Mouse (Mus musculus): ENCODE measurements at regions not wholly inside any gene's neighbourhood (a gene's known extent, or its start where the extent isn't known, plus 50 kb on each side); places are given as distances from the start of the nearest gene placed in this dataset.

DNA sequence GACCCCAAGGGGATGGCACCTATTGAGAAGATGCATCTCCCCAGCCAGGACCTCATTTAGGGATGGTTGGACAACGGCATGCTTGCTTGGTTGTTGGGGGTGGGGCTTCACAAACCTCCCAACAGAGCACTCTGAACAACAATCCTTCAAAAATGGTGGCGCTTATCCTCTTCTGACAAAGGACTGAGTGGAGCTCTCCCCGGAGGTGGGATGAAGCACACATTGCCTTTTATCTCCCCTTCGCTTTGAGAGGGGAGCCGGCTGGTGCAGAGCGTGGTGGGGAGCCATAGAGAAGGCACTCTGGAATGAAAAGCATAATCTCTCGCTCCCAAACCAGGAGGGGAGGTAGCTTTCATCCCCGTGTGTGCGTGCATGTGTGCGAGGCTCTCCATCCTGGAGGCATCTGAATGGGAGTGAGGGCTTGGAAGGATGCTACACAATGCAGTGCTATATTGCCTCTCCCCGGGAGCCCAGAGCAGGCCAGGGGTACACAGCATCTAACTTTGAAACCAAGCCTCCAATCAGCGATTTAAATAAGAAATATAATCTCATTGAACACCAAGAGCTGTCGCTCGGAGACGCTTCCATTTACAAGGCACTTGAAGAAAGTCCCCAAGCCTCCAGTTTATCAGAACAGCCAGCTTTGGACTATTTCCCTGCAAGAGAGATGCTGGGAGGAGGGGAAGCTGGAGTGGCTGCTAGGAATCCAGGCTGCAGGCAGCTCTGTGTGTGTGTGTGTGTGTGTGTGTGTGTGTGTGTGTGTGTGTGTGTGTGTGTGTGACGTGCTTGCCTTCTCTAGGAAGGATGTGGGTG is 131.5 kb downstream of the Rps24 start:
- ATAC-seq (replicated peaks; ENCODE audit: low read depth, poor library complexity, severe bottlenecking): no peak

DNA sequence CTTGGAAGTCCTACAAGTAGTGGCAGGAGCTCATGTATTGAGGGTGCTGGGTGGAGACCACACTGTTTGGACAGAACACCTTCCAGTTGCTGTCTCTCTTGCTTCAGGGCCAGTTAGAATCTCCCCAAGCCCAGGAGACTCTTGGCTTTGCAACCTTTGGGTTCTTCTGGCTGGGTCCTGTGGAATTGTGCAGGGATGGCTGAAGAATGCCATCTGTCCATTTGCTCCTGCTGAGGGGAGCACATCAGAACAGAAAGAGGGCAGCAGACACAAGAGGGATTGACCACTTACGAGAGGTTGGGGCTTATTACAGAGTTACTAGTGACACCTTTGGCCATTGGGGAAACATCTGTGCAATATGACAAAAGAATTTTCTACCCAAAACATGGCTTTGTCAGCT is 145.1 kb downstream of the Rps24 start:
- ATAC-seq (replicated peaks; ENCODE audit: low read depth, poor library complexity, severe bottlenecking): no peak

DNA sequence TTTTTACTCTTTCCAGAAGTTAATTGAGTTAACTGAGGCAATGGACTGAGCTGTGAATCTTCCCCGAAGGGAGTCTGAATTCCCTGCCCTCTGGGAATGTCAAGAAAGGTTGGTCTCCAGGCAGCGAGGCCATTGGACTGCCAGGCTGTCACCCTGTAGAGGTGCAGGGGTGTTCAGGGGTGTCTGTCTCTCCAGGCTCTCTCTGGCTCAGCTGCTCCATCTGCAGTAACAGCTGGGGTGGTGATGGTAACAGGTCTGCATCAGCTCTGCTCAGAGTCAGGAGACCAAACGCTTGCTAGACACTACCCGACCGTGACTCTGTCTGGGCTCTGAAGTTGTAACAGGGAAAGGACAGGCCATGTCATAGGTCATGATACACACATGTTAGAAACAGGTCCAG is 154.9 kb downstream of the Rps24 start:
- no peak for ATAC-seq (replicated peaks; ENCODE audit: low read depth, poor library complexity, severe bottlenecking)

DNA sequence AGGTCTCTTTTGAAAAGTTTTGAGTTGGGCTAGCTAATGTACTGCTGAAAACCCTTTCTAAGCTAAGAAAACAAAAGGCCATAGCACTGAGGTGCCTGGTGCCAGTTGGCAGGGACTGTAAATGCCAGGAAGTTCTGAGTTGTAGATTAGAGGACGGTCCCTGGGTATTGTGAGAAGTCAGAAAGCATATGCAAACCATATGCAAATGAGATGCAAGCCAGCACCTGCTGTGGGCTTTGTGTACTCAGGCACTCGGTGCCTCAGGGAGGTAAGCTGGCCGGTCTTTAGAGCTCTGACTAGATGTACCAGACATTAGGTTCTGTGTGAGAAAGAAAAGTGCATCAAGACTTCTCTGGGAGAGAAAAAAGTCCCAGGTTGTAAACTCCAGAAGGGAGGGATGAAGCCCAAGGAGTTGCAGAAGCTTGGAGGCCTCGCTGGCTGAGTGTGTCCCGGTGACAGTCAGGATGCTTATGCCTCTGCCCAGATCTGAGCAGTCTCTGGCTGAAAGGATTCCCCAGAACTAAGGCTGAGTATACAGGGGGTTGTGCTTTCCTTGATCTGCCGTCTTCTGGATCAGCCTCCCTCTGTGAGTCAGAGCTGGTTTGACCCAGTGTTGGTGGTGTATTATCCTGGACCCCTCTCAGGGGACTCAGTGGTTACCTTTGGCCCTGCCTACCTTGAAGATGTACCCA is 157.3 kb downstream of the Rps24 start:
- no peak for ATAC-seq (replicated peaks; ENCODE audit: low read depth, poor library complexity, severe bottlenecking)

DNA sequence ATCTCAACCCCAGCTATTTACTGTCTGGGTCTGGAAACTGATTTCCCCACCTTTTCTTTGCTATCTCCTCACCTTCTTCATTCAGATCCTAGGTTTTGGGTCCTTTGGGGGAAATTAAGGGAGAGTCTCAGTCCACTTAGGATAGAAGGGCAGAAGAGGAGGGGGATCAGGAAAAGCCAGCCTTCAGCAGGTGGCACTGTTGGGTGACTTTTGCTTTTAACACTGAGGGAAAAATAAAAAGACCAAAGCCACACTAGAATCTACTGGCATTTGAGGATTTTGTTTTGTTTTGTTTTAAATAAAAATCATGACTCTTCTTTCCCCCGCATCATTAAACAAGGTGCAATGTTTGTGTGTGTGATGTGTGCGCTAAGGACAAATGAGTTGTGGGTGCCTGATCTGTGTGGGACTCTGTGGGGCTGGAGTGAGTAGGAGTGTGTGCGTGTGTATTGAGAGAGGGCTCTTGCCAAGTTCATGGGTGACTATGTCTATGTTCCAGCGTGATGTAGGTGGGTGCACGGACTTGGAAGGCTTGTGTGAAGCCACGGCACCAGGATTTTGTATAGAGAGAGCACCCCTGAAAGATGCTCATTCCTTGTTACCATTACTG is 159.4 kb downstream of the Rps24 start:
- no peak for ATAC-seq (replicated peaks; ENCODE audit: low read depth, poor library complexity, severe bottlenecking)

DNA sequence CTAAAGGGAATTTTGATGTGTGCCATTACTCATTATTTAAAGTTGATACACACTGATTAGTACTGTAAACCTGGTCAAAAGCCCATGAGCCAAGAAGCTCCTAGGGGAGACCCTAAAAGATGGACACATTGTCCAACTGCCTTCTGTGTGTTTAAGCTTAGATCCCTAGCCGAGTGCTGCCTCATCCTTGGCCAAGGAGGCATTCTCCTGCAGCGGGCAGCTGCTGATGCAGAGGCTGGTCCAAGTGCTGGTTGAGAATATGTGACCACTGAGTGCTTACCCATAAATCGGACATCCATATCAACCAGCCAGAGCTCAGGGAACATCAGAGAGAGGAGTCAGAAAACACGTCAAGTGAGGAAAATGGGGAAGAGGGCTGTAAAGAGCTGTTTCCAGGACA is 160.8 kb downstream of the Rps24 start:
- ATAC-seq (replicated peaks; ENCODE audit: low read depth, poor library complexity, severe bottlenecking): no peak

DNA sequence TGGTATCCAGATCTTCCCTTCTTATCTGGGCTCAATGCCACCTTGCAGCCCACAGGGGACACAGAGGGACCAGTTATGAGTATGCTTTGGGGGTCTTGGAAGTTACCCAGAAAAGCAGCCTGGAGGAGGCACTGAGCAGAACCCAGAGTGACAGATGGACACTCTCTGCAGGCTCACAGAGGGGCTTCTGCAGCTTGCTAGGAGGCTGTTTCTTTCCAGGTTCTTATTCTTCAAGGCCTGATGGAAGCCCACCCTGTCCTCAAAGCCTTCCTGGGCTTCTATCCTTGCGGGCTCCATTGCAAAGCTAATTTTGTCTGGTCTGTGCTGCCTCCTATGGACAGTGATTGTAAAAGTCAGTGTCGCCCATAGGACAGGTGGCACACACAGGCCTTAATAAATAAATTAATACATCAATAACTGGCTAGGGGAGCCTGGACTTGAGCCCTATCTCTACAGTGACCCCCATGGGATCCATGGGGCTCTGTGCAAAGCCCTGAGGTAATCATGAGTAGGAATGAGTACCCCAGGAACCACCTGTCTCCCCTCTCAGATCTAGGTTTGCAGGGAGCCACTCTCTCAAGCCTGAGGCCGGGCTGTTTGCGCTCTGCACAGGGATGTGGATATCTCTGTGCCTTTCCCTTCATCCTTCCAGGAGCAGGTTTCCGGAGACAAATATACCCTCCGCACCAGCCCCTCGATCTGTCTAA is 163.4 kb downstream of the Rps24 start:
- ATAC-seq (replicated peaks; ENCODE audit: low read depth, poor library complexity, severe bottlenecking): no peak

DNA sequence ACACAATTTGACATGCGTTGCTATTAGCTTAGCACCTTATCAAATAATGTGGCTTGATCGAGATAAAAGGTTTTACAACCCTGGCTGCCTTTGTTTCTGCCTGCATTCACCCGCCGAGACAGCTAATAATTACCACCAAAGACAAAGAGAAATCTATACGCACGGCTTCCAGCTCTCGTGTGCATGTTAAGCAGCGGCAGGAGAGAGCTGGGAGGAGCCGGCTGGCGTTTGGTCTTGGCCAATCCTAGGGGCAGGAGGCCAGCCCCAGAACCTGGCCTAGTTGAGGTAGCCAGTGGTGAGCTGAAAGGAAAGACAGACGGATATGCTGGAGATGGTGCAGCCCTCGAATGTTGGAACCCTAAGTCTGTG is 164.0 kb downstream of the Rps24 start:
- no peak for ATAC-seq (replicated peaks; ENCODE audit: low read depth, poor library complexity, severe bottlenecking)

DNA sequence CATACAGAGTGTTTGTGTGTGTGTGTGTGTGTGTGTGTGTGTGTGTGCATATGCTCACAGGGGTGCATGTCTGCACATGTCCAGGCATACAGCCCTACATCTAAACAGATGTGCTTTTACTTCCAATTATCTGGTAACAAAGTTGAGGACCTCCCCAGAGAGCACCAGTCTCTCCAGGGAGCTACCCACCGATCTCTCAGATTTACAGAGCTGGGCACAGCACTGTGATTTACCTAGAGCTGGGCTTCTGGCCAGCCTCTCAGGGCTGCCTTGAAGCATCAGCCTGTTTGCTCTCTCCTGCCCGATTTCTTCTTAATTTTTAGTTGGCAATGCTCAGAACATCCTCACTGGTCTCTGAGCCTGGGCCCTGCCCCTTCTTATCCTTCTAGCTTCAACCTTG is 165.7 kb downstream of the Rps24 start:
- no peak for ATAC-seq (replicated peaks; ENCODE audit: low read depth, poor library complexity, severe bottlenecking)

DNA sequence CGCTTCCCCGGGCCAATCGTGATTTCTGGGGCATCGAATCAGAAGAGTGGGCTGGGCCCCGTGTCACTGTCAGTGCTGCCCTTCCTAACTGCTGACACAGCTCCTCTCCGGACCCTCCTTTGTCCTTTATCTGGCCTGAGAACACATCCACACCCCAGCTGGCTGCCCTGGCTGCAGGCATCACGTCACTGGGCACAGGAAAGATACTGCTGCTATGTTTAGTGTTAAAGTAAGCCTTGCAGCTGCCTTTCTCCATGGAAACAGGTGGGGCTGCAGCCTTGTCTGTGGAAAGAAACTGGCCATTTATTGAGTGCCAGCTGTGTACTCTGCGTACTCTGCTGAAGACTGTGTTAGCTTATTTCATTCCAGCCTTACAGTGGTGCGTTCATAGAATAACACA is 168.7 kb downstream of the Rps24 start:
- no peak for ATAC-seq (replicated peaks; ENCODE audit: low read depth, poor library complexity, severe bottlenecking)

DNA sequence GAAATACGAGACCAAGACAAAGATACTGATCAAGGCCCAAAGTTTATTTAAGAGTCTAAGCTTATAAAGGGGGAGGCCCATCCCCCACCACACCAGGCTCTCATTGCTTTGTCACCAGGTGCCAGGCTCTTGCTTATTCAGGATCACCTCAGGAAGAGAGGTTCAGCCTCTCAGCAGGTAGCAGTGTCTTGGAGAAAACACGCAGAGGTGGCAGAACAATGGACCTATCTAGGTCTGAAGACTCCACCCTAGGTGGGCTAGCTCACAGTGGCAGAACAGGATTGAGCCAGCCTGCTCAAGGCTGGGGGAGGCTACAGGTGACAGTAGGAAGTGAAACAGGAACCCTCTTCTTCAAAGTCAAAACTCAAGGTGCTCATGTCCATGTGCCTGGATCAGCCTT is 174.9 kb downstream of the Rps24 start:
- ATAC-seq (replicated peaks; ENCODE audit: low read depth, poor library complexity, severe bottlenecking): no peak

DNA sequence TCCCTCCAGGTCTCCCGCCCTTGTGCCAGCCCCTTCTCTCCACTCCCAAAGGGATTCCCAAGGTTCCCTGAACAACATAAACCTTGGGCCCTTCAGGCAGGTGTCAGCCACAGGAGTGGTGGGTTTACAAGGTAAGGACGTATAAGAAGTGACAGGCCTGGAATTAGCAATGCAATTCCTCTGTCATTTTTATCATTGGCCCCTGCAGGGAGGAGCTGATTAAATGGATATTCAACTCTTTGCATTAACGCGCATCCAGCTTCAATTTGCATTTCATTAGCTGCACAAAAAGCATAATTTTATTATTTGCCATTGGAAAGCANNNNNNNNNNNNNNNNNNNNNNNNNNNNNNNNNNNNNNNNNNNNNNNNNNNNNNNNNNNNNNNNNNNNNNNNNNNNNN is 178.3 kb downstream of the Rps24 start:
- no peak for ATAC-seq (replicated peaks; ENCODE audit: low read depth, poor library complexity, severe bottlenecking)

Measured in common myeloid progenitor, adult 5-6 weeks (primary cell).